Mouse (Mus musculus) kidney, postnatal 14 days (tissue): ENCODE results near the gene Cxcr5.
A peak's percentile ranks its signal among the peaks of the same experiment; 100 is the strongest.

Experiments used
- DNase-seq: peaks from one replicate; pipeline ENCODE4 v3.0.0; 2022; ENCODE audit warnings: mixed read lengths

Cxcr5 gene

GRCm38 (mm10) chr9:44561597-44561996 is at the start of gene Cxcr5:
Gene Cxcr5 (minus strand): TSS chr9:44561877.
- DNase-seq, result no peak

- no peak for DNase-seq
Measured at GRCm38 (mm10) chr9:44610371-44610770, 48.7 kb upstream of the Cxcr5 start.

GRCm38 (mm10) chr9:44607306-44607705 is 45.6 kb upstream of the Cxcr5 start:
- no peak for DNase-seq

- DNase-seq, result no peak
Measured at GRCm38 (mm10) chr9:44606646-44607045, 45.0 kb upstream of the Cxcr5 start.

- no peak for DNase-seq
Measured at GRCm38 (mm10) chr9:44605616-44606165, 44.0 kb upstream of the Cxcr5 start.

- DNase-seq, result peak; percentile 84
Measured at GRCm38 (mm10) chr9:44604779-44605615, 43.3 kb upstream of the Cxcr5 start, which contains the start of gene Ddx6. Gene Ddx6 (plus strand): TSS chr9:44604892.

- DNase-seq, result peak; percentile 87
Measured at GRCm38 (mm10) chr9:44604290-44604778, 42.7 kb upstream of the Cxcr5 start.

- DNase-seq, result peak; percentile 80
Measured at GRCm38 (mm10) chr9:44603454-44604289, 42.0 kb upstream of the Cxcr5 start.

- no peak for DNase-seq
Measured at GRCm38 (mm10) chr9:44602766-44603165, 41.1 kb upstream of the Cxcr5 start.

GRCm38 (mm10) chr9:44600801-44601200 is 39.1 kb upstream of the Cxcr5 start:
- no peak for DNase-seq

- DNase-seq, result peak; percentile 45
Measured at GRCm38 (mm10) chr9:44599616-44600015, 37.9 kb upstream of the Cxcr5 start.

GRCm38 (mm10) chr9:44598899-44599495 is 37.3 kb upstream of the Cxcr5 start:
- peak; percentile 65 for DNase-seq

GRCm38 (mm10) chr9:44597742-44598141 is 36.1 kb upstream of the Cxcr5 start:
- DNase-seq, result no peak

- DNase-seq, result no peak
Measured at GRCm38 (mm10) chr9:44595537-44595930, 33.9 kb upstream of the Cxcr5 start.

- peak; percentile 39 for DNase-seq
Measured at GRCm38 (mm10) chr9:44594901-44595536, 33.3 kb upstream of the Cxcr5 start.

- no peak for DNase-seq
Measured at GRCm38 (mm10) chr9:44593886-44594285, 32.2 kb upstream of the Cxcr5 start.

- DNase-seq, result no peak
Measured at GRCm38 (mm10) chr9:44593221-44593620, 31.5 kb upstream of the Cxcr5 start.

- no peak for DNase-seq
Measured at GRCm38 (mm10) chr9:44591595-44592188, 30.0 kb upstream of the Cxcr5 start.

- no peak for DNase-seq
Measured at GRCm38 (mm10) chr9:44590969-44591368, 29.3 kb upstream of the Cxcr5 start.

- no peak for DNase-seq
Measured at GRCm38 (mm10) chr9:44589095-44589494, 27.4 kb upstream of the Cxcr5 start.

- DNase-seq, result no peak
Measured at GRCm38 (mm10) chr9:44588605-44589004, 26.9 kb upstream of the Cxcr5 start.
